Mouse (Mus musculus): Measurements from ENCODE around the gene Cabp2.

Gene Cabp2

GRCm38 (mm10) chr19:4083826-4084225 lies 2.4 kb downstream of the Cabp2 start:
- DNase-seq = no peak

- DNase-seq = no peak
Measured at GRCm38 (mm10) chr19:4084984-4085383, 3.6 kb downstream of the Cabp2 start.

GRCm38 (mm10) chr19:4086156-4086555 lies 4.8 kb downstream of the Cabp2 start:
- DNase-seq = no peak

GRCm38 (mm10) chr19:4087090-4087489 lies 5.7 kb downstream of the Cabp2 start:
- DNase-seq = no peak

- no peak for DNase-seq
Measured at GRCm38 (mm10) chr19:4088146-4088545, 6.8 kb downstream of the Cabp2 start.

- no peak for DNase-seq
Measured at GRCm38 (mm10) chr19:4089128-4089527, 7.8 kb downstream of the Cabp2 start.

- no peak for DNase-seq
Measured at GRCm38 (mm10) chr19:4090446-4090845, 9.1 kb downstream of the Cabp2 start.

- DNase-seq = no peak
Measured at GRCm38 (mm10) chr19:4091383-4091782, 10.0 kb downstream of the Cabp2 start.

GRCm38 (mm10) chr19:4092750-4093149 lies 11.4 kb downstream of the Cabp2 start:
- no peak for DNase-seq

- no peak for DNase-seq
Measured at GRCm38 (mm10) chr19:4093772-4094171, 12.4 kb downstream of the Cabp2 start.

GRCm38 (mm10) chr19:4094348-4094747 lies 13.0 kb downstream of the Cabp2 start:
- DNase-seq = no peak

GRCm38 (mm10) chr19:4094774-4095303 lies 13.5 kb downstream of the Cabp2 start:
- DNase-seq = no peak

GRCm38 (mm10) chr19:4095802-4096201 lies 14.4 kb downstream of the Cabp2 start:
- no peak for DNase-seq

GRCm38 (mm10) chr19:4096642-4097440 lies 15.5 kb downstream of the Cabp2 start, which contains the start of gene Cdk2ap2:
Gene Cdk2ap2 (plus strand): TSS chr19:4097182.
- DNase-seq = peak; percentile 99

- DNase-seq = no peak
Measured at GRCm38 (mm10) chr19:4097441-4097825, 16.1 kb downstream of the Cabp2 start.

GRCm38 (mm10) chr19:4098426-4098825 lies 17.0 kb downstream of the Cabp2 start:
- no peak for DNase-seq

GRCm38 (mm10) chr19:4099056-4099455 lies 17.7 kb downstream of the Cabp2 start:
- DNase-seq = peak; percentile 94

GRCm38 (mm10) chr19:4099837-4100717 lies 18.7 kb downstream of the Cabp2 start, which contains the start of gene Pitpnm1:
Gene Pitpnm1 (plus strand): TSS chr19:4099998.
- peak; percentile 60 for DNase-seq

GRCm38 (mm10) chr19:4100718-4101261 lies 19.4 kb downstream of the Cabp2 start:
- peak; percentile 77 for DNase-seq

GRCm38 (mm10) chr19:4101466-4101865 lies 20.1 kb downstream of the Cabp2 start:
- DNase-seq = no peak

GRCm38 (mm10) chr19:4102049-4102448 lies 20.7 kb downstream of the Cabp2 start:
- DNase-seq = no peak

GRCm38 (mm10) chr19:4102626-4103025 lies 21.2 kb downstream of the Cabp2 start:
- DNase-seq = no peak

- DNase-seq = no peak
Measured at GRCm38 (mm10) chr19:4103294-4103693, 21.9 kb downstream of the Cabp2 start.

All from right cerebral cortex, postnatal 14 days (tissue).